Mouse (Mus musculus) heart, embryonic 11.5 days (tissue): Measurements from ENCODE around the gene Tnr. TPM values are rescaled to one million over a fixed set of nuclear protein-coding genes. Genes with fewer than 3 reads are reported as not detected.
"Not testable (repeated sequence)": the region's sequence is repeated elsewhere in the genome, so short reads cannot be mapped to it uniquely, and the experiment has no call there.

Source experiments
- ATAC-seq: fragments of 200-750 bp; cut with Nextera tagmentation; replicated peaks from 2 replicates; pipeline ENCODE4 v1.8.0; 2017; ENCODE audit warnings: moderate library complexity; ENCODE audit not compliant: insufficient number of reproducible peaks, low FRiP score, low TSS enrichment
- H3K27ac ChIP-seq: fragments of 300-500 bp; sonication (generic); 2 replicates; pipeline ENCODE4 v1.5.1; 2014; ENCODE audit warnings: mild to moderate bottlenecking, low read depth, low read length
- H3K27me3 ChIP-seq: fragments of 300-500 bp; sonication (generic); 2 replicates; pipeline ENCODE4 v1.6.1; 2014; ENCODE audit warnings: mild to moderate bottlenecking, low read length, mixed read lengths; ENCODE audit not compliant: control insufficient read depth, insufficient read depth
- H3K36me3 ChIP-seq: fragments of 300-500 bp; sonication (generic); 2 replicates; pipeline ENCODE4 v1.6.1; 2014; ENCODE audit warnings: mild to moderate bottlenecking, low read length, moderate library complexity, mixed read lengths; ENCODE audit not compliant: control insufficient read depth, insufficient read depth
- H3K4me1 ChIP-seq: fragments of 300-500 bp; sonication (generic); 2 replicates; pipeline ENCODE4 v1.6.1; 2014; ENCODE audit warnings: low read length; ENCODE audit not compliant: control insufficient read depth, insufficient read depth
- H3K4me2 ChIP-seq: fragments of 300-500 bp; sonication (generic); 2 replicates; pipeline ENCODE4 v1.6.1; 2014; ENCODE audit warnings: mild to moderate bottlenecking, moderate library complexity
- H3K4me3 ChIP-seq: fragments of 300-500 bp; sonication (generic); 2 replicates; pipeline ENCODE4 v1.5.1; 2014; ENCODE audit warnings: low read depth, low read length
- H3K9ac ChIP-seq: fragments of 300-500 bp; sonication (generic); 2 replicates; pipeline ENCODE4 v1.6.1; 2014; ENCODE audit warnings: mild to moderate bottlenecking, low read depth, low read length, moderate library complexity
- H3K9me3 ChIP-seq: fragments of 300-500 bp; sonication (generic); replicated peaks from 2 replicates; pipeline ENCODE4 v1.6.1; 2016; ENCODE audit warnings: low read length; ENCODE audit not compliant: control insufficient read depth
- WGBS: fragments of 180-500 bp; shearing (Covaris S2); extraction: QIAGEN DNeasy Blood & Tissue Kit; methylation state at CpG from one replicate; pipeline ENCODE4 v1.1.7; 2014; ENCODE audit not compliant: insufficient replicate concordance; 5-methylcytosine and 5-hydroxymethylcytosine counted together
- polyA plus RNA-seq: library from polyadenylated mRNA; unstranded; fragments of >200 nt; fragmentation: Nextera tagmentation; extraction: Ambion mirVana; gene quantifications from 2 replicates; pipeline ENCODE4 v1.2.1, GENCODE M21; 2014

Tnr gene
- polyA plus RNA-seq, 1 experiment from 2014 or later = 0.33 TPM

GRCm38 (mm10) chr1:159928681-159929335 is 405.2 kb downstream of the Tnr start:
- Histone ChIP-seq H3K9me3 (no peaks in the 10 kb centered on the region), H3K9ac (no peak overlapping the region), H3K4me3 (no peak overlapping the region), H3K27me3 (no peaks in the 10 kb centered on the region), H3K4me2 (no peak overlapping the region), H3K27ac (no peak overlapping the region), H3K4me1 (no peaks in the 10 kb centered on the region), H3K36me3 (no peaks in the 10 kb centered on the region)
- 80% methylated on average over 9 of the region's 9 CpGs for WGBS
- ATAC-seq = no peak

- ATAC-seq = no peak
- Histone ChIP-seq H3K27ac (no peak overlapping the region), H3K4me1 (no peaks in the 10 kb centered on the region), H3K36me3 (no peaks in the 10 kb centered on the region), H3K9ac (no peak overlapping the region), H3K27me3 (no peaks in the 10 kb centered on the region), H3K4me3 (no peak overlapping the region), H3K9me3 (no peaks in the 10 kb centered on the region), H3K4me2 (no peak overlapping the region)
These were observed 408.5 kb downstream of the Tnr start for GRCm38 (mm10) chr1:159932092-159932491.

- WGBS = 30% methylated on average over 2 of the region's 2 CpGs
- no peak for ATAC-seq
- no peaks in the 10 kb centered on the region for H3K4me1 ChIP-seq
- no peak overlapping the region for H3K4me2 ChIP-seq
- no peak overlapping the region for H3K27ac ChIP-seq
- H3K9me3 ChIP-seq = no peaks in the 10 kb centered on the region
- H3K4me3 ChIP-seq = no peak overlapping the region
- H3K27me3 ChIP-seq = no peaks in the 10 kb centered on the region
- no peak overlapping the region for H3K9ac ChIP-seq
- H3K36me3 ChIP-seq = no peaks in the 10 kb centered on the region
These were observed 409.0 kb downstream of the Tnr start for GRCm38 (mm10) chr1:159932598-159932997.

GRCm38 (mm10) chr1:159938449-159938848 is 414.9 kb downstream of the Tnr start:
- WGBS = 55% methylated on average over 2 of the region's 2 CpGs
- Histone ChIP-seq H3K9me3 (no peaks in the 10 kb centered on the region), H3K4me2 (no peak overlapping the region), H3K4me1 (no peaks in the 10 kb centered on the region), H3K36me3 (no peaks in the 10 kb centered on the region), H3K27me3 (no peaks in the 10 kb centered on the region), H3K4me3 (no peak overlapping the region), H3K27ac (no peak overlapping the region), H3K9ac (no peak overlapping the region)
- ATAC-seq = no peak

DNA sequence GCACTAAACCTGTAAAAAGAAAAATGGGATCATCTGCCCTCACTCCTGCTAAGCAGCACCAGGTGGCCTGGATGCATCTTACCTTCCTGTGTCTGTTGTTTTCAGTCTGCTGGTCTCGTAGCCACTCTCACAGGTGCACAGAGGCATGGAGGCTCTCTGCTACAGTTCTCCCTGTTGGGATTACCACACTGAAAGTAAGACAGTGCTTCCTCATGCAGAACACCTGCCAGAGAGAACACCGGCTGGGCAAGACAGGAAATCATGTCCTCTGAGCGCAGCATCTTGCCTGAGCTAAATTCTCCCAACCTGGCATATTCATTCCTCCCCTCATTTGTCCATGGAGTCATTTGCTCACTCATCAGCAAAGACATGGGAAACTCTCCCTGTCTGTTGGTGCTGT is 415.8 kb downstream of the Tnr start:
- Histone ChIP-seq H3K27ac (no peak overlapping the region), H3K4me2 (no peak overlapping the region), H3K27me3 (no peaks in the 10 kb centered on the region), H3K9me3 (no peaks in the 10 kb centered on the region), H3K4me3 (no peak overlapping the region), H3K36me3 (no peaks in the 10 kb centered on the region), H3K9ac (no peak overlapping the region), H3K4me1 (no peaks in the 10 kb centered on the region)
- WGBS = 74% methylated on average over 3 of the region's 3 CpGs
- ATAC-seq = no peak

GRCm38 (mm10) chr1:159953526-159953925 is 430.0 kb downstream of the Tnr start:
- H3K27ac ChIP-seq = no peak overlapping the region
- no peaks in the 10 kb centered on the region for H3K9me3 ChIP-seq
- no peaks in the 10 kb centered on the region for H3K27me3 ChIP-seq
- no peak overlapping the region for H3K9ac ChIP-seq
- no peak overlapping the region for H3K4me2 ChIP-seq
- no peaks in the 10 kb centered on the region for H3K36me3 ChIP-seq
- no peaks in the 10 kb centered on the region for H3K4me1 ChIP-seq
- 35% methylated on average over 1 of the region's 1 CpGs for WGBS
- ATAC-seq = no peak
- H3K4me3 ChIP-seq = no peak overlapping the region

DNA sequence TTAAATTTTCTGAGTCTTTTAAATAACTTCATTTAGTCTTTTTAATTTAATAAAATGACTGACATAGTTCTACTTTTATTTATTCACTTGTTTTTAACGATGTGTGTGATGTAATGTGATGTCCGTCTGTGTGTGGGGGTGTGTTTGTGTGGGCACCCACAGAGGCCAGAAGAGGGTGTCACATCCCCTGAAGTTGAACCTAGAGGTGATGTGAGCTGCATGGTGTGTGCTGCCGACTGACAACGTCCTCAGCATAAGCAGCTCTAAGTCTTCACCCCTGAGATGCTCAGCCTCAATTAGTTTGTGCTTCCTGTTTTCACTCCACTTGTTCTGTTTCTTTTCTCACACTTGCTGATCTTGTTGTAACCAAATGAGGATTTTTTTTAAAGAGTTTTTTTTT is 439.8 kb downstream of the Tnr start:
- WGBS = 78% methylated on average over 4 of the region's 4 CpGs
- Histone ChIP-seq H3K9ac (no peak overlapping the region), H3K4me1 (no peaks in the 10 kb centered on the region), H3K36me3 (no peaks in the 10 kb centered on the region), H3K27me3 (no peaks in the 10 kb centered on the region), H3K27ac (no peak overlapping the region), H3K9me3 (no peaks in the 10 kb centered on the region), H3K4me2 (no peak overlapping the region), H3K4me3 (no peak overlapping the region)
- ATAC-seq = no peak

DNA sequence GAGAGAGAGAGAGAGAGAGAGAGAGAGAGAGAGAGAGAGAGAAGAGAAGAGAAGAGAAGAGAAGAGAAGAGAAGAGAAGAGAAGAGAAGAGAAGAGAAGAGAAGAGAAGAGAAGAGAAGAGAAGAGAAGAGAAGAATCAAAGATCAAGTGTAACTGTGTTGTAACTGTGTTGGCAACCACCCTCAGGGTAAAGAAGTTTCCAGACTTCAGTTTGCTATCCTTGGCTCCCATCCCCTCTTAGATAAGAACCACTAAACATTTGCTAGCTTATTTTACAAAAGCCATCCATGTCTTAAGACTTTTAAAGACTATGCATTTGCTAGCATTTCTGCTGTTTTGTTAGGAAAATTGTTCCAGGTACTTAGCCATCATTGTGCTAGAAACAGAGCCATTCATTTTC is 442.7 kb downstream of the Tnr start:
- not testable (repeated sequence) for H3K4me2 ChIP-seq, H3K27ac ChIP-seq, H3K36me3 ChIP-seq, ATAC-seq, H3K4me3 ChIP-seq, H3K9ac ChIP-seq, H3K9me3 ChIP-seq, H3K27me3 ChIP-seq, H3K4me1 ChIP-seq

GRCm38 (mm10) chr1:159968395-159968794 is 444.8 kb downstream of the Tnr start:
- Histone ChIP-seq H3K9ac (no peak overlapping the region), H3K27ac (no peak overlapping the region), H3K4me1 (no peaks in the 10 kb centered on the region), H3K4me2 (no peak overlapping the region), H3K27me3 (no peaks in the 10 kb centered on the region), H3K4me3 (no peak overlapping the region), H3K36me3 (no peaks in the 10 kb centered on the region), H3K9me3 (no peaks in the 10 kb centered on the region)
- ATAC-seq = no peak
